Mouse (Mus musculus) gastrocnemius, adult 8-10 months (tissue): ENCODE measurements around the gene Il12b. TPM values are rescaled to one million over a fixed set of nuclear protein-coding genes. Genes with fewer than 3 reads are reported as not detected.
"Not testable (repeated sequence)": the region's sequence is repeated elsewhere in the genome, so short reads cannot be mapped to it uniquely, and the experiment has no call there.

ENCODE experiments used
- DNase-seq, 2 experiments: peaks; one replicate each; pipeline ENCODE4 v3.0.0; 2022; ENCODE audit warnings: low spot score in 2 of 2
- total RNA-seq, 4 experiments: library from RNA; stranded (reverse); gene quantifications; 2 replicates each; pipeline ENCODE4 v1.2.4; 2022

Il12b gene
- total RNA-seq, 4 experiments from 2014 or later = not detected

DNA sequence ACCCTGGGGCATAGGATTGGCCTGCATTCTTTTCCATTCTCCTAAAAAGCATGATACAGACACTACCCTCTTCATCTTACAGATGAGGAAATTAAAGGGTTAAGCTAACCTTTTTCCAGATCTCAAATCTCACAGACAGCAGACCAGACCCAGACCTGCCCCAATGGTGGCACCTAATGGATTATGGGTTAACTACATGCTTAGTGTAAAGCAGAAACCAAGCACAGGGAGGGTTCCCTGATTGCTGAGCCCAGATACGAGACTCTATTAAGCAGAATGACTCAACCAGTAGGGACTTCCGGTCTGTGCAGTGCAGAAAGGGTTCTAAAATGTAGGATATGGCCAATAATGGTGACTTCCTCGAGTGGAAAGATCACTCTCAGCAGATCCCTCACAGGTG lies 10.6 kb downstream of the Il12b start:
- DNase-seq = no peak

DNA sequence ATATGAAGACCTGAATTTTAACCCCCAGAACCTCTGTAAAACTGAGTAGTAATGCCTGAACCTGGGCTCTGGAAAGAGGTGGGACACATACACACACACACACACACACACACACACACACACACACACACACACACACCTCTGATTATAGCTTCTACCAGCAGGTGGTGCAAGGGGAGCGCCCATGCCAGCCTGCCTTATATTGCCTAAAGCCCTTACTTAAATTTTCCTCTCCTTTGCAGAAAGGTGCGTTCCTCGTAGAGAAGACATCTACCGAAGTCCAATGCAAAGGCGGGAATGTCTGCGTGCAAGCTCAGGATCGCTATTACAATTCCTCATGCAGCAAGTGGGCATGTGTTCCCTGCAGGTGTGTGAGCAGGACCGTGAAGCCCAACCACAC lies 12.4 kb downstream of the Il12b start:
- no peak for DNase-seq

DNA sequence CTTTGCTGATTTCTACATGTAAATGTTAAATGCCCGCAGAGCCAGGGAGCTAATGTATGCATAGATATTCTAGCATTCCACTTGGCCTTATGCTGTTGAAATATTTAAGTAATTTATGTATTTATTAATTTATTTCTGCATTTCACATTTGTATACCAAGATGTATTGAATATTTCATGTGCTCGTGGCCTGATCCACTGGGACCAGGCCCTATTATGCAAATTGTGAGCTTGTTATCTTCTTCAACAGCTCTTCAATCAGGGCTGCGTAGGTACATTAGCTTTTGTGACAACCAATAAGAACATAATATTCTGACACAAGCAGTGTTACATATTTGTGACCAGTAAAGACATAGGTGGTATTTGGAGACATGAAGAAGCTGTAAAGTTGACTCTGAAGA lies 13.5 kb downstream of the Il12b start:
- DNase-seq = no peak

DNA sequence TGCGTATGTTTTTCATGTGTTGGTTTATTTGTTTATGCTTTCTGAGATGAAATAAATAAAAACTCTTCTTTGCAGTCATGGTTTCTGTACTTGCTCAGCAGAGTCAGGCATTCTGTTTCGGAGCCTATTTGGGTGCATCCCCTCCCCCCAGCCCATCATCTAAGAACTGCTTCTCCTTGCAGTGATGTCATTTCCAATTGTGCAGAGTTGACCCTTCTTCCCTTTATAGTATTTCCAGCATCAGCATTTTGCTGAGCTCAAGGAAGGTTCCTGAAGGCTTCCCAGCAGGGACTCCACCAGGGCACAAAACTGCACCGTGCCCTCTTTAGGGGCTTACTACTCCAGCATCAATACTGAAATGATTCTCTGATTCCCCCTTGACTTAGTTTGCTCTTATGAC lies 14.7 kb downstream of the Il12b start:
- DNase-seq = no peak

DNA sequence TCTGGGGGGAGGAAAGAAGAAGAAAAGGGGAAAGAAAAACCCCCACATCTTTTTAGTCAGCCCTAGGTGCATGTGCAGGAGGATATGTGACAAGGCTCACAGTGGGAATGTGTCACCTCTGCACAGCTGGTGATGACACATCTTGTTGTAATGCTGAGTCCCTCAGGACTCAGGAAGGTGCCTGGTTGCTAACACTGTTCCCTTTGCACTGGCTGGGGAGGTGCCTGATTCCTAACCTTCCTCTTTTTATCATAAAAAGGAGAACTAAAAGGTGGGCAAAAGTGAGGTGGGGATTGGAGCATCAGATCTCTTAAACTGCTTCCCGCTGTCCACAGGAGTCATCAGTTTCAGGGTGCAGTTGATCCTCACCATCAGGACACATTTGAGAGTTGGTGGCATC lies 17.5 kb downstream of the Il12b start:
- DNase-seq = no peak

DNA sequence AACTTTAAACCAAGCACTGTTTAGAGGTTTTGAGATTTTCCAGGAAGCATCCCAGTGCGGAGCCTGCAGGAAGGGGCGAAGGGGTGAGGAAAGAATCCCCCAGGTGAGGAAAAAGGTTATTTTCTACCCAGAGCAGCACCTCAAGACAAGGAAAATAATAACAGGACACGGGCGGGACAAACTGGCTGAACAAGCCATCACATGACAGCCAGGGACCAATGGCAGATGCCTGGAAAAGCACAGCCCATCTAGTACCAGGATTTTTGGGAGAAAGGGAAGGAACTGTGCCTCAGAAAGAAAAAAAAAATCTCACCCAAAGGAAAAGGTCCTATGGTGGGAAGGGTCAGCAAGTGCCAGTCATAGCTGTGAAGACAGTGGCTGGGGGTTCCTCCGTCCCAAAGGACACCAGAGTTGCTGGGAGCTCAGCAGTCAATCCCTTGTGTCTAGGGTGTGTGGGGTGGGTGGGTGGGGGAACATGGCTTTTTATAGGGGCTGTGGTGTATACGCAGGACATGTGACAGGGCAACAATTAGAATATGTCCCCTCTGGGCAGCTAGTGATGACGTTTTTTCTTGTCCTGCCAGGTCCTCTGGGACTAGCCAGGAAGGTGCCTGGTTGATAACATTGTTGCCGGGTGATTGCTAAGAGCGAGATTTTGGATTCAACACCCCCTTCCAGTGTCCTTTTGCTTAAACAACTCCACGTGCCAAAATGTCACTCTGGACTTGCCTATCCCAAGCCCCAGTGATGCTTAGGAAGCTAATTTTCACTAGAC lies 22.7 kb downstream of the Il12b start:
- DNase-seq = no peak

DNA sequence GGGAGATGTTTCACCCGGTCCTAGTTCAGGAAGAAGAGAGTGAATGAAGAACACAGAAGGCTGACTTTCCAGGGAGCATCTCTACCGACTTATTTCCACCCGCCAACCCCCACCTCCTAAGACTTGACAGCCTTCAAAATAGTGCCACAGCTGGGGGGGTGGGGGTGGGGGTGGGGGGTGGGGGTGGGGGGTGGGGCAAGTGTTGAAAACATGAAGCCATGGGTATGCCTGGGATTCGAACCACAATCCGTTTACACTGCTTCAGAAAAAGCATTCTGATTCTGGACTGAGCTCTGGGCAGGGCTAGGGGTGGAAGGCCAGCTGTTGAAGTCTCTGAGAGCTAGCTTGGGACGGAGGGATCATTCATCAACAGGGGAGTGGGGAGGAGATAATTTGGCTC lies 23.4 kb downstream of the Il12b start:
- DNase-seq = no peak

DNA sequence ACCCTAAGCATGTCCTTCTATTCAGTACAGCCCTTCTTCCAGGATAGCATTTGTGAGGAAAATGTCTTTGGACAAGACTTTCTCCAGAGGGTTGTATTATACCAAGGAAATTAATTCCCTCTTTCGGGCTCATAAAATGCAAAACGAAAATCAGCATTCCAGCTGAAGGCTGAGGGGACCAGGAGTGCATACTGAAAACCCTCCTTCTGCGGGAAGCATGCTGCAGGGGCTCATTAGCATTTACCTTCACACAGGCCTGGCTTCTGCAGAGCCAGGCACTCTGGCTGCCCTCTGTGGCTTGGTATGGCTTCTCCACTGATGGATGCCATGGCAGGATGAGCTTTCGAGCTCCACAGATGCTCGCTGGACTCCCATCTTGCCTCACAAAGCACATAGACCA lies 24.1 kb downstream of the Il12b start:
- no peak for DNase-seq

DNA sequence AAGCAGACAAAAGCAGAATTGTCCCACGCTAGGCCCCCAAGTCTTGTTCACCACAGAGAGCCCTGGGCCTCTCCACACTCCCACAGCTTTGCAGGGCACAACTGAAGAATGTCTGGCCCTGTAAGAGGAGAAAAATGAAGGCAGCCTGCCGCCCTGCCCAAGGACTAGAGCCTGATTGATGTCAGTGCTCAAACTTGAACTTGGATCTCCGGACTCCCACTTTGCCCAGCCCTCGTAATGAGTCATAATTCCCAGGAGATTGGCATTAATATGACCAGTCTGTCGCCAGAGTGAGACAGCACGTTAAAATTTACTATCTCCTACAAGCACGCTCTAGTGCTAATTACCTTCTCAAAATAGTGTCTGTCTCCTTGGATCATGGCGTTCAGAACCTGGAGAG lies 25.1 kb downstream of the Il12b start:
- no peak for DNase-seq

DNA sequence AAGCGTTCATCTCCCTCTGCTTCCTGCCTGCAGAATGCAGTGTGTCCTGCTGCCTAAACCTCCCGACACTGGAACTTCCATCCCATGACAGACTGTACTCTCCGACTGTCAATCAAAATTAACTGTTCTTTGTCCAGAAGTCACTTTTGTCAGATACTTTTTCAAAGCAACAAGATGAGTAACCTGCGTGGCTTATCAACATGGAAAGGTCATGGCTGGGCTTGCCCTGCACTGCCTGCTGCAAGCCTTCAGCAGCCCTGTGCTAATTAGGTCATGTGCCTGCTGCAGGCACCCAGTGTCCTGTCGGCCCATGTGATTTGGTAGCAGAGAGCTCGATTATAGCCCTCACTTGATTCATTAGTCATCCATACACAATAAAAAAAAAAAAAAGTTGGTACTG lies 25.8 kb downstream of the Il12b start:
- DNase-seq = no peak

DNA sequence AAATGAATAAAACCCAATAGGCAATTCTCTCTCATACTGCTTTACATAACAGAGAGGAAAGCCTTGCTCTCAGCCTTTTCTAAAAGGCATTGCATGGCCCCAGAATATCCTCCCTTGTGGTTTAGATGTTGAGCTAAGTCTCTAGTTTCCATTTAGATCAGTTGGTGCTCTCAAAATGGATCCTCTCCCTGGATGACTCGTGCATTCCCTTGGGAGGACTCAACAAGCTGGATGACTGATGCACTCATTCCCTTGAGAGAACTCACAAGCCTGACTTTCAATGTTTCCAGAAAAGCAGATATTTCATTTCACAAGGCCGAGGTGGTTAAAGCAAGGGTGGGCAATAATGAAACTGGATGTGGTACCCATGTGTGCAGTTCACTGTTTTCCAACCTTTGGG lies 28.1 kb downstream of the Il12b start:
- no peak for DNase-seq

DNA sequence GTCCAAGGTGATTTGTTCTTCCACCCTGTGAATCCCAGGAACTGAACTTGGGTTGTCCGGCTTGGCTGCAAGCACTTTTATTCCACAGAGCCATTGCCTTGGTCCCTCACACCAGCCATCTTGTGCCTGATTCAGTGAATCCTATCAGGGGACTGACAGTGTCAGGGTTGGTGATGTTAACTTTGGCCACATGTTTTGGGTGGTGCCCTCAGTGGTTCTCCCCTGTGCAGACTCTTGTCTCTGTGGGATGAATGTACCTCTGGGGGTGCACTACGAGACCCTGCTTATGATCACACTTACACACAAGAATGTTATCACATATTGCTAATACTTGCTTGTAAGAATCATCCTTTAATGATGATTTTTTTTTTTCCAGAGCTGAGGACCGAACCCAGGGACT lies 30.2 kb downstream of the Il12b start:
- no peak for DNase-seq

DNA sequence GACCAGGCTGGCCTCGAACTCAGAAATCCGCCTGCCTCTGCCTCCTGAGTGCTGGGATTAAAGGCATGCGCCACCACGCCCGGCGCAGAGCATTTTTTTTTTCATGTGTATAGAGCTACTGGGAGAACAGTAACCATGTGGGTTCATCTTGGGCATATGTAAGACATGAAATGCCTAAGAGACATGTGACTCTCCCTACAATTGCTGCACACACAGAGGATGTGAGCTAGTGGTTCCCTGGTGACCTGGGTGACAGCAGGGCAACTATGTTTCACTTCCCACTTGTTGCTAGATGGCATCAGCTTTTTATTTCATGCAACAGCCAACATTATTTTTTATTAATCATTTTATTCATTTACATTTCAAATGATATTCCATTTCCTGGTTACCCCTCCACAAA lies 37.9 kb downstream of the Il12b start:
- DNase-seq = no peak

DNA sequence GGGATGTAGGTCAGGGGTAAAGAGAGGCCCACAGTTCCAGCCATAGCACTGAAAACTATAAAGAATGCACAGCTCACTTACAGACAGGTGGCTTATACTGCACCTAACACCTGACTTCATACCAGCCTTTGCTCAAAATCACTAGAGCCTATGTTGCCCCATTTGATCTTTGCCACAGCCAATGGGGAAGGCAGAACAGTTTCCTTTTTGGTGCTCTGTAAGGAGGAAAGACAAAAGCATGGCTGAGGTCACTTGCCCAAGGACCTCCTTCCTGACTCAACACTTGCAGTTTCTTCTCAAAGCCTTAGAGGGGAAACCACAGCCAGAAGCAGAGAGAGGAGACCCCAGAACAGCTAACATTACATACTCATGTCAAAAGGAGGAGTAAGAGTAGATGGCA lies 51.2 kb downstream of the Il12b start:
- DNase-seq = no peak

DNA sequence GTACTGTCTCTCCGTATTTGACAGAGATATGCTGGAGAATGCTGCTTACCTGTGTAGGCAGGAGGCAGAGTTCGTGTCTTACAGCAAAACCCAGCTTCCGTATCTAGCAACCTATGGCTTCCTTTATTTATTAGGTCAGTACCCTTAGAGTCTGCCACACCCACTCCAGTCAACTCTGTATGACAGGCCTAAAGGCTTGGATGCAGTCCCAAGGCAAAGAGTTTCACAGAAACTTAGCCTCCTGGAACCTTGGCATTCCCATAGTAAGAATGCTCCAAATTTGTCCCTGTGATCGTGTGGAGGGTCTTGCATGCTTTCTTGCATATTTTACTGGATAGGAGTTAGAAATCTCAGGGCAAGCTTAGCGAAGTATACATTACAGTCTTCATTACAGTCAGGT lies 52.2 kb downstream of the Il12b start:
- not testable (repeated sequence) for DNase-seq

DNA sequence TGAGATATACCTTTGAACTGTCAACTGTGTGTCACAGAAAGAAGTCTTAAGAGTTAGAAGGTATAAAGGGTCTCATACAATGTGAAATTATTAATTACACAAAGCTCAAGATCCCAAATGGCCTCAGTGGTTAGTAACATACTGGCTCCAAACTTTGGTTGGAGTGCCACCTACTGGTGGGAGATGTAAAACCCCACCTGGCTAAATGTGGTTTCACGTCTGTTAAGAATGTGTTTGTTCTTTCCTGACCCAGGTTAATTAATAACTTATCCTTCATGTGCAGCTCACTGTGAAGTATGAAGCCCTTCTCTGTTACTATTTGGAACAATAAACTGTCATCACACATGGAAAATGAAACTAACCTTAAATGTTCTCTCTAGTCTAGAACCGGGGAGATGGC lies 53.6 kb downstream of the Il12b start:
- peak in 1 of 2 experiments; percentile 10 for DNase-seq

DNA sequence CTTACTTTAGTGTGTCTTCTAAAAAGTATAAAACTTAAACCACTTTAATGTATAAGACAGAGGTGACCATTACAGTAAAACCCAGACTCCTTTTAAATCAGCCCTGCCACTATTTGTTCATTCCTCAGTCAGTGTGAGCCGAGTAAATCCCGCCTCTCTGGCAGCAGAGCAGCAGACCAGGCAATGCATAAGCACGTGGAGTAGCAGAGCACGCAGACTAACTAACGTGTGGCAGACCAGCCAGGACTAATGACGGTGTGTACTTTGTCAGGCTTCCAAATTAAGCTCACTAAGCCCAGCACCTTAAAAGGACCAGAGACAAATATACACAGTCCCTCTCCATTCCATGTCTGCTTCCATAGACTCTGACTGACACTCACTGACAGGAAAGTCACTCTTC lies 61.6 kb downstream of the Il12b start:
- no peak for DNase-seq

Other genes starting within 250 kb of the Il12b start
- gene Ublcp1, start 70.4 kb downstream of the Il12b start, total RNA-seq = 10 to 100 TPM; 23.6 to 31.7 (median 24.5) TPM
- 10 to 100 TPM in 1 of 4 experiments, 1 to 10 TPM in 3; 5.7 to 12.5 (median 6.9) TPM for gene Rnf145, start 118.9 kb downstream of the Il12b start, total RNA-seq
- gene Ebf1, start 217.3 kb downstream of the Il12b start, total RNA-seq = 1 to 10 TPM; 5.1 to 8.0 (median 6.2) TPM